Mouse (Mus musculus): ENCODE measurements around the gene Fbln2. TPM values are rescaled to one million over a fixed set of nuclear protein-coding genes. Genes with fewer than 3 reads are reported as not detected.

Gene Fbln2
- polyA plus RNA-seq, 1 experiment from 2014 or later: 19.5 TPM

DNA sequence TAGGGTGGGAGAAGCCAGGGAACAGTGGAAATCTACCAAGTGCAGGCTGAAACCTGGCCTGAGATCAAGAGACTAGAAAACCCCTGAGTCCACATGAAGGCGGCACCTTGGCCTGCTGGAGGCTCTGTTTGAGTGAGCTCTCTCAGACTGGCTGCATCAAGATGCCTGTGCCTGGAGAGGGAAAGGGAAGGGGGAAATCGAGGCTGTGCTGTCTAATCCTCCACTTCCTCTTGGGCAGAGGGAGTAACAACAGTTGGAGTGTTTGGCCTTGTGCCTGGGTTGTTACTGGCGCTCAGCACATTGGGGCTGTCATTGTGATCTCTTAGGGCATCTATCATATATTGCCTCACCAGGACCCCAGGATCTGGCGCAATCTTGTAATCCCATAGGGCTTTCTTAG lies 36.4 kb downstream of the Fbln2 start:
- H3K36me3 ChIP-seq (ENCODE audit: control insufficient read depth, insufficient read depth): no peaks in the 10 kb centered on the region
- ATAC-seq: no peak
- H3K9ac ChIP-seq (ENCODE audit: low read depth, low read length): no peak overlapping the region
- no peak overlapping the region for H3K27ac ChIP-seq (ENCODE audit: low read depth, low read length)
- no peaks in the 10 kb centered on the region for H3K27me3 ChIP-seq (replicated peaks; ENCODE audit: control insufficient read depth, insufficient read depth, low read length)
- H3K4me1 ChIP-seq (replicated peaks; ENCODE audit: control insufficient read depth, insufficient read depth, low read length): no peaks in the 10 kb centered on the region
- no peak for TF ChIP-seq CTCF (IDR thresholded peaks at IDR 0.05; ENCODE audit: low read depth)
- no peak overlapping the region for H3K4me3 ChIP-seq (ENCODE audit: low read depth, low read length)
- no peak overlapping the region for H3K4me2 ChIP-seq (replicated peaks; ENCODE audit: low read depth)
- 55% methylated on average over 4 of the region's 4 CpGs for WGBS
- H3K9me3 ChIP-seq (ENCODE audit: control insufficient read depth): no peaks in the 10 kb centered on the region

DNA sequence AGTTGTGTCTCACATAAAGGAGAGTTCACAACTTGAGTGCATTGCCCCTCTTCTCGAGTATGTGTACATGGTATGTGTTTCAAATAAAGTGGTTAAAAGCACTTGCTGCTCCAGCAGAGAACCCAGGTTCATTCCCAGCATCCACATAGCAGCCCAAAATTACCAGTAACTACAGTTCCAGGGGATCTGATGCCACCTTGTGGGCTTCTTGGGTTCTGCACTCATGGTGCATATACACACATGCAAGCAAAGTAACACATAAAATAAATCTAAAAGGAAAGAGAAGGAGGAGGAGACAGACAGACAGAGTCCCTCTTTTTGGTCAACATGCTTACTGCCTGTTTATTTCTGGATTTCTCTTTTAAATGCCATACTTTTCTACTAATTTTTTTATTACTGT lies 37.5 kb downstream of the Fbln2 start:
- WGBS: 91% methylated on average over 1 of the region's 1 CpGs
- H3K9me3 ChIP-seq (ENCODE audit: control insufficient read depth): no peaks in the 10 kb centered on the region
- H3K4me1 ChIP-seq (replicated peaks; ENCODE audit: control insufficient read depth, insufficient read depth, low read length): no peaks in the 10 kb centered on the region
- H3K27ac ChIP-seq (ENCODE audit: low read depth, low read length): no peak overlapping the region
- H3K4me3 ChIP-seq (ENCODE audit: low read depth, low read length): no peak overlapping the region
- no peak overlapping the region for H3K9ac ChIP-seq (ENCODE audit: low read depth, low read length)
- peak; percentile 39 for TF ChIP-seq CTCF (IDR thresholded peaks at IDR 0.05; ENCODE audit: low read depth)
- ATAC-seq: no peak
- no peaks in the 10 kb centered on the region for H3K36me3 ChIP-seq (ENCODE audit: control insufficient read depth, insufficient read depth)
- no peaks in the 10 kb centered on the region for H3K27me3 ChIP-seq (replicated peaks; ENCODE audit: control insufficient read depth, insufficient read depth, low read length)
- H3K4me2 ChIP-seq (replicated peaks; ENCODE audit: low read depth): no peak overlapping the region

DNA sequence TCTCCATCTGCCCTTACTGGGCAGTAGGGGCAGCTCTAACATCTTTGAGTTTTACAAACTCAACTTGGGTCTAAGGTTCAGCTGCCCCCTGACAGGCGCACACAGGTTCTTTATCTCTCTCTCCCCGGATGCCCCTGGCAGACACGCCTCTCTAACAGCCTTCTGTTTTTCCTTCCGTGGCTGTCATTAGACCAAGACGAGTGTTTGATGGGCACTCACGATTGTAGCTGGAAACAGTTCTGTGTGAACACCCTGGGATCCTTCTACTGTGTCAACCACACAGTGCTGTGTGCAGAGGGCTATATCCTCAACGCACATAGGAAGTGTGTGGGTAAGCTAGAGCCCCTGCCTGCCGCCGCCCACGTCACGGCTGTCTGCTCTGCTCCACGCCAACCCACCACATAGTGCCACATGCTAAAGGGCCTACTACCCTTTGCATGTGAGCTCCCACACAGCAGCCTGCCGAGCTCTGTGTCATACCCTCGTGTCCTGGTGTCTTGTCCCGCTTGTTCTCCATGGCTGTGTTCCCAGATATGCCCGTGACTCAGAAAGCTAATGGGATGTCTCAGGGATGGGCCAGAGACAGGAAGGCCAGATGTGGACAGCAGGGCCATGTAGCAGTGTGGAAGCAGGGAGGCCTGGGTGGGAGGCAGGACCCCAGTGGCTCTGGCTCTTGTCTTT lies 47.3 kb downstream of the Fbln2 start:
- H3K27ac ChIP-seq (ENCODE audit: low read depth, low read length): no peak overlapping the region
- H3K9me3 ChIP-seq (ENCODE audit: control insufficient read depth): no peaks in the 10 kb centered on the region
- TF ChIP-seq CTCF (IDR thresholded peaks at IDR 0.05; ENCODE audit: low read depth): no peak
- H3K9ac ChIP-seq (ENCODE audit: low read depth, low read length): no peak overlapping the region
- no peak overlapping the region for H3K4me2 ChIP-seq (replicated peaks; ENCODE audit: low read depth)
- H3K27me3 ChIP-seq (replicated peaks; ENCODE audit: control insufficient read depth, insufficient read depth, low read length): no peaks in the 10 kb centered on the region
- no peak for ATAC-seq
- no peaks in the 10 kb centered on the region for H3K4me1 ChIP-seq (replicated peaks; ENCODE audit: control insufficient read depth, insufficient read depth, low read length)
- WGBS: 62% methylated on average over 16 of the region's 16 CpGs
- no peak overlapping the region for H3K4me3 ChIP-seq (ENCODE audit: low read depth, low read length)
- no peaks in the 10 kb centered on the region for H3K36me3 ChIP-seq (ENCODE audit: control insufficient read depth, insufficient read depth)

DNA sequence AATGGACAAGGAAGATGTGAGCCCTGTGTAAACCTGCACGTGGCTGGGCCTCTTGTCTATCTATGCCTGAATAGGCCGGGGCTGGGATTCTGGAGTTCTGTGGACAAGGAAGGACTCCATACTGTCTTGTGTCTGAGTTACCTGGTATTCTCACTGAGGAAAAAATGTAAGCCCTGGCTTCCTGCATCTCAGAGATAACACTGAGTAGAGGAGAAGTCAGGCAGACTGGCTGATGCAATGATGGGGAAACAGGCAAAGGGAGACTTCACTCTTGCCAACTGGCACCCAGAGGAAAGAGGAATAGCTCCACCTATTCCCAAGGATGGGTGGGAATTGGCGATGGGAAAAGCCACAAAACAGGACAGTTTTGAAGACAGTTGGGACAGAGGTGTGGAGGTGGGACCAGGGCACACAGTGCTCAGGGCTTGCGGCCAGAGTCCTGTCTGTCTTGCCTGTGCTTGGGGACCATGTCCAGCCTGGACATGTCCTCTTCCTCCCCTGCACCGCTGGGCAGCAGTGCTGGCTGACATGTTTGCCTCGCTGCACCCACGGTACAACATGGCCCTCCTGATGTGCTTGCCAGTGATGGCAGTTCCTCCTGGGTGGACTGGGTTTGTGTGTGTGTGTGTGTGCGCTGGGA lies 48.2 kb downstream of the Fbln2 start:
- no peaks in the 10 kb centered on the region for H3K9me3 ChIP-seq (ENCODE audit: control insufficient read depth)
- 81% methylated on average over 8 of the region's 8 CpGs for WGBS
- no peak overlapping the region for H3K4me2 ChIP-seq (replicated peaks; ENCODE audit: low read depth)
- H3K27ac ChIP-seq (ENCODE audit: low read depth, low read length): no peak overlapping the region
- H3K36me3 ChIP-seq (ENCODE audit: control insufficient read depth, insufficient read depth): no peaks in the 10 kb centered on the region
- no peak for TF ChIP-seq CTCF (IDR thresholded peaks at IDR 0.05; ENCODE audit: low read depth)
- no peak overlapping the region for H3K9ac ChIP-seq (ENCODE audit: low read depth, low read length)
- no peaks in the 10 kb centered on the region for H3K27me3 ChIP-seq (replicated peaks; ENCODE audit: control insufficient read depth, insufficient read depth, low read length)
- no peak for ATAC-seq
- no peaks in the 10 kb centered on the region for H3K4me1 ChIP-seq (replicated peaks; ENCODE audit: control insufficient read depth, insufficient read depth, low read length)
- no peak overlapping the region for H3K4me3 ChIP-seq (ENCODE audit: low read depth, low read length)

DNA sequence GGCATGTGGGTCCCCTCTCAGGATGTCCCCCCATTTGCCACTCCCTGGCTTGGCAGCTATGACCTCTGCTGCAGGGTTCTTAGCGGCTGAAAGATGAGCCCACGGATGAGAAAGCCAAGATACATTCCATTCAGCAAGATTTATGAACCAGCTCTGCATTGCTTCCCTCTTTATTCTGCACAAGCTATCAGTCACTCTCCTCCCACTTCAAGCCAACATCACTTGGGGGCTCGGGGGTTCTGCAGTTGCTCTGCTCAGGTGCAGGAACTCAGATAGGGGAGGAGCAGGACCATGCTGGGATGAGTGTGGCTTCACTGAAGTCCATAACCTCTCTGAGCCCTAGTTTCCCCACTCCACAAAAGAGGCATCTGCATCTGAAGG lies 48.7 kb downstream of the Fbln2 start:
- no peak overlapping the region for H3K27ac ChIP-seq (ENCODE audit: low read depth, low read length)
- no peak for ATAC-seq
- H3K9me3 ChIP-seq (ENCODE audit: control insufficient read depth): no peaks in the 10 kb centered on the region
- H3K9ac ChIP-seq (ENCODE audit: low read depth, low read length): no peak overlapping the region
- no peaks in the 10 kb centered on the region for H3K4me1 ChIP-seq (replicated peaks; ENCODE audit: control insufficient read depth, insufficient read depth, low read length)
- H3K4me2 ChIP-seq (replicated peaks; ENCODE audit: low read depth): no peak overlapping the region
- H3K36me3 ChIP-seq (ENCODE audit: control insufficient read depth, insufficient read depth): no peaks in the 10 kb centered on the region
- H3K27me3 ChIP-seq (replicated peaks; ENCODE audit: control insufficient read depth, insufficient read depth, low read length): no peaks in the 10 kb centered on the region
- 53% methylated on average over 3 of the region's 3 CpGs for WGBS
- no peak for TF ChIP-seq CTCF (IDR thresholded peaks at IDR 0.05; ENCODE audit: low read depth)
- no peak overlapping the region for H3K4me3 ChIP-seq (ENCODE audit: low read depth, low read length)

DNA sequence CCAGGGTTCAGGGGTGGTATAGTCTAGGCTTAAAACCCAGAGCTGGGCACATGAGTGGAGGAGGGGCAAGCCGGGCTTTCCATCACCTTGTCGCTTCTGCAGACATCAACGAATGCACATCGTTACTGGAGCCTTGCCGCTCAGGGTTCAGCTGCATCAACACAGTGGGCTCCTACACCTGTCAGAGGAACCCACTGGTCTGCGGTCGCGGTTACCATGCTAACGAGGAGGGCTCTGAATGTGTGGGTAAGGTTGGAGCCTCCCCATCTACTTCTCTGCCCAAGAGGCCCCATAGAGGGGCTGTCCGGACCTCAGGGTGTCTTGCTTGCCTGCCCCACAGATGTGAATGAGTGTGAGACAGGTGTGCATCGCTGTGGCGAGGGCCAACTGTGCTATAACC lies 53.4 kb downstream of the Fbln2 start:
- Histone ChIP-seq H3K4me1 (replicated peaks; ENCODE audit: control insufficient read depth, insufficient read depth, low read length) (no peaks in the 10 kb centered on the region), H3K9ac (ENCODE audit: low read depth, low read length) (no peak overlapping the region), H3K27me3 (replicated peaks; ENCODE audit: control insufficient read depth, insufficient read depth, low read length) (no peaks in the 10 kb centered on the region), H3K4me3 (ENCODE audit: low read depth, low read length) (no peak overlapping the region), H3K9me3 (ENCODE audit: control insufficient read depth) (no peaks in the 10 kb centered on the region), H3K36me3 (ENCODE audit: control insufficient read depth, insufficient read depth) (no peaks in the 10 kb centered on the region), H3K27ac (ENCODE audit: low read depth, low read length) (no peak overlapping the region), H3K4me2 (replicated peaks; ENCODE audit: low read depth) (no peak overlapping the region)
- no peak for TF ChIP-seq CTCF (IDR thresholded peaks at IDR 0.05; ENCODE audit: low read depth)
- no peak for ATAC-seq
- WGBS: 81% methylated on average over 12 of the region's 12 CpGs

Measured in intestine, postnatal 0 days (tissue).